Mouse (Mus musculus) liver, embryonic 14.5 days (tissue): ENCODE measurements around the gene Btbd35f3. TPM values are rescaled to one million over a fixed set of nuclear protein-coding genes. Genes with fewer than 3 reads are reported as not detected.
"Not testable (repeated sequence)": the region's sequence is repeated elsewhere in the genome, so short reads cannot be mapped to it uniquely, and the experiment has no call there.

ENCODE experiments used
- ATAC-seq: fragments of 200-750 bp; cut with Nextera tagmentation; 2 replicates; pipeline ENCODE4 v1.8.0; 2017; ENCODE audit warnings: moderate number of reproducible peaks, mild to moderate bottlenecking, moderate library complexity; ENCODE audit not compliant: insufficient read depth
- DNase-seq, 3 experiments: peaks; one replicate each; pipeline ENCODE4 v3.0.0-alpha.2; 2012 to 2013; ENCODE audit warnings: low read depth in 3 of 3, low spot score in 3 of 3
- H3K27ac ChIP-seq: fragments of 300-500 bp; sonication (generic); 2 replicates; pipeline ENCODE4 v1.5.1; 2014; ENCODE audit warnings: moderate library complexity, mild to moderate bottlenecking, control low read depth, inconsistent platforms
- H3K27me3 ChIP-seq: fragments of 300-500 bp; sonication (generic); 2 replicates; pipeline ENCODE4 v1.6.1; 2014; ENCODE audit warnings: mild to moderate bottlenecking, low read length, moderate library complexity; ENCODE audit not compliant: control insufficient read depth, insufficient read depth
- H3K36me3 ChIP-seq: fragments of 300-500 bp; sonication (generic); replicated peaks from 2 replicates; pipeline ENCODE4 v1.6.1; 2014; ENCODE audit warnings: low read depth; ENCODE audit not compliant: control insufficient read depth, insufficient read depth
- H3K4me1 ChIP-seq, 2 experiments: fragments of 200-500 bp in 1 of 2; fragments of 300-500 bp in 1 of 2; sonication (generic) in 1 of 2; replicated peaks; 2 replicates each; pipeline ENCODE4 v1.6.1; 2012 to 2014; ENCODE audit warnings: antibody characterized with exemption in 1 of 2, inconsistent platforms in 1 of 2, low read length in 1 of 2; ENCODE audit not compliant: control insufficient read depth in 2 of 2, insufficient read depth in 2 of 2
- H3K4me2 ChIP-seq: fragments of 300-500 bp; sonication (generic); 2 replicates; pipeline ENCODE4 v1.6.1; 2014; ENCODE audit warnings: low read depth, mild to moderate bottlenecking, control low read depth, moderate library complexity
- H3K4me3 ChIP-seq, 2 experiments: fragments of 200-500 bp in 1 of 2; fragments of 300-500 bp in 1 of 2; sonication (generic) in 1 of 2; 2 replicates each; pipeline ENCODE4 v1.5.1; 2012 to 2014; ENCODE audit warnings: low read depth in 2 of 2, low read length in 2 of 2, mild to moderate bottlenecking in 2 of 2, control low read depth in 1 of 2, inconsistent platforms in 1 of 2, moderate library complexity in 1 of 2; ENCODE audit not compliant: insufficient read depth in 1 of 2
- H3K9ac ChIP-seq: fragments of 300-500 bp; sonication (generic); replicated peaks from 2 replicates; pipeline ENCODE4 v1.6.1; 2014; ENCODE audit warnings: mild to moderate bottlenecking, control low read depth, moderate library complexity
- H3K9me3 ChIP-seq: fragments of 300-500 bp; sonication (generic); 2 replicates; pipeline ENCODE4 v1.6.1; 2016; ENCODE audit warnings: low read length, mixed read lengths; ENCODE audit not compliant: control insufficient read depth
- WGBS: fragments of 180-500 bp; shearing (Covaris S2); extraction: QIAGEN DNeasy Blood & Tissue Kit; methylation state at CpG from one replicate; pipeline ENCODE4 v1.1.7; 2014; ENCODE audit not compliant: insufficient replicate concordance; 5-methylcytosine and 5-hydroxymethylcytosine counted together
- polyA plus RNA-seq, 2 experiments: library from polyadenylated mRNA; depleted of rRNA in 1 of 2; stranded (reverse) in 1 of 2; unstranded in 1 of 2; fragments of >200 nt; fragmentation: Nextera tagmentation in 1 of 2; extraction: Ambion mirVana in 1 of 2; gene quantifications; 2 replicates each; pipeline versions ENCODE4 v1.2.1 to v1.2.3; 2012 to 2014

The Btbd35f3 gene
- polyA plus RNA-seq (2012; rRNA removed) (not detected in 2 replicates), polyA plus RNA-seq (2014; fragmentation: Nextera tagmentation; extraction: Ambion mirVana) (not detected in 2 replicates)

DNA sequence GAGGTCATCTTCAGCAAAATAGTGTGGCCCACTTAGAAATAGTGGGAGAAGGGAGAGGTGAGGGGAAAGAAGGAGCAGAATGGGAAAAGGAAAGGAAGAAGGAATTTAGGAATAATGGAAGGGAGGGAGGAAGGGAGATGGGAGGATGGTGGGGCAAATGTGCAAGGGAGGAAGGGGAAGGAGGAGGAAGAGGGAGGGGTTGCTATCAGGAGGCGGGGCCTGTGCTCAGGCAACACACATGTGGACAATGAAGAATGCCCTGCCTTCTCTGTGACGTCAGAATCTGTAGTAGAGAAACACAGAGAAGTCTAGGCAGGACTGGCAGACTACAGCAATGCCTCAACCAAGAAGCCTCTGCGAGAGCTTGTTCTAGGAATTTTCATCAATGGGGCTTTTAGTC, at the start of gene Btbd35f3:
TSS of gene Btbd35f3 (plus strand) at position 301 of the 400 bp plus-strand sequence.
- H3K9me3 ChIP-seq, DNase-seq, H3K9ac ChIP-seq, H3K27me3 ChIP-seq, H3K36me3 ChIP-seq, H3K4me3 ChIP-seq, H3K27ac ChIP-seq, ATAC-seq, H3K4me1 ChIP-seq, H3K4me2 ChIP-seq: not testable (repeated sequence)
- no CpG with 5 or more reads among the region's 3 CpGs for WGBS

Other genes with a start within 250 kb of the Btbd35f3 start
- gene Btbd35f16, start 80.7 kb upstream of the Btbd35f3 start, polyA plus RNA-seq (2012; rRNA removed): not detected in 2 replicates
- gene Btbd35f16, start 80.7 kb upstream of the Btbd35f3 start, polyA plus RNA-seq (2014; fragmentation: Nextera tagmentation; extraction: Ambion mirVana): not detected in 2 replicates
- not detected in 2 replicates for gene Btbd35f28, start 158.9 kb downstream of the Btbd35f3 start, polyA plus RNA-seq (2012; rRNA removed)
- not detected in 2 replicates for gene Btbd35f28, start 158.9 kb downstream of the Btbd35f3 start, polyA plus RNA-seq (2014; fragmentation: Nextera tagmentation; extraction: Ambion mirVana)